Mouse (Mus musculus): ENCODE measurements around the gene Hoxd12. TPM values are rescaled to one million over a fixed set of nuclear protein-coding genes. Genes with fewer than 3 reads are reported as not detected.

Gene Hoxd12
- polyA plus RNA-seq, 1 experiment from 2014 or later = not detected

- 3% methylated on average over 62 of the region's 62 CpGs for WGBS
- H3K27me3 ChIP-seq (replicated peaks) = peaks cover 54% of the 10 kb centered on the region
- no peak overlapping the region for H3K4me2 ChIP-seq
- no peak for ATAC-seq (replicated peaks)
- no peaks in the 10 kb centered on the region for H3K36me3 ChIP-seq (replicated peaks)
- H3K27ac ChIP-seq = no peak overlapping the region
- H3K9me3 ChIP-seq = no peaks in the 10 kb centered on the region
- H3K9ac ChIP-seq = no peak overlapping the region
- H3K4me1 ChIP-seq = peaks cover 16% of the 10 kb centered on the region
- 0 out of 2 replicates have a peak overlapping the region, but pooled peaks have one; percentile 3 for H3K4me3 ChIP-seq
These were observed 17.4 kb upstream of the Hoxd12 start for GRCm38 (mm10) chr2:74657251-74658023.

GRCm38 (mm10) chr2:74658024-74658666 lies 16.7 kb upstream of the Hoxd12 start:
- H3K27me3 ChIP-seq (replicated peaks) = peaks cover 58% of the 10 kb centered on the region
- no peaks in the 10 kb centered on the region for H3K36me3 ChIP-seq (replicated peaks)
- H3K4me3 ChIP-seq = 0 out of 2 replicates have a peak overlapping the region, but pooled peaks have one; percentile 3
- peaks cover 16% of the 10 kb centered on the region for H3K4me1 ChIP-seq
- no peaks in the 10 kb centered on the region for H3K9me3 ChIP-seq
- no peak for ATAC-seq (replicated peaks)
- H3K9ac ChIP-seq = no peak overlapping the region
- 1% methylated on average over 15 of the region's 15 CpGs for whole genome bisulfite sequencing
- H3K4me2 ChIP-seq = no peak overlapping the region
- H3K27ac ChIP-seq = no peak overlapping the region

- no peak overlapping the region for H3K4me2 ChIP-seq
- peaks cover 63% of the 10 kb centered on the region for H3K27me3 ChIP-seq (replicated peaks)
- under 1% methylated on average over 47 of the region's 47 CpGs for WGBS
- no peak for ATAC-seq (replicated peaks)
- no peaks in the 10 kb centered on the region for H3K36me3 ChIP-seq (replicated peaks)
- H3K9ac ChIP-seq = no peak overlapping the region
- H3K9me3 ChIP-seq = no peaks in the 10 kb centered on the region
- 0 out of 2 replicates have a peak overlapping the region, but pooled peaks have one; percentile 4 for H3K4me3 ChIP-seq
- H3K4me1 ChIP-seq = peaks cover 16% of the 10 kb centered on the region
- H3K27ac ChIP-seq = no peak overlapping the region
These were observed 16.0 kb upstream of the Hoxd12 start for GRCm38 (mm10) chr2:74658667-74659371.

GRCm38 (mm10) chr2:74659507-74660005 lies 15.3 kb upstream of the Hoxd12 start, which contains the start of gene Evx2:
Gene Evx2 (minus strand): TSS chr2:74659557.
- H3K36me3 ChIP-seq (replicated peaks) = no peaks in the 10 kb centered on the region
- no peak within 1 kb of the TSS for H3K27ac ChIP-seq
- peaks cover 16% of the 10 kb centered on the region for H3K4me1 ChIP-seq
- H3K27me3 ChIP-seq (replicated peaks) = peaks cover 63% of the 10 kb centered on the region
- H3K4me3 ChIP-seq = 0 out of 2 replicates have a peak within 1 kb of the TSS, but pooled peaks have one; percentile 4
- ATAC-seq (replicated peaks) = no peak
- H3K4me2 ChIP-seq = no peak within 1 kb of the TSS
- WGBS = 2% methylated on average over 28 of the region's 28 CpGs
- H3K9ac ChIP-seq = no peak within 1 kb of the TSS
- H3K9me3 ChIP-seq = no peaks in the 10 kb centered on the region

GRCm38 (mm10) chr2:74660421-74661375 lies 14.1 kb upstream of the Hoxd12 start:
- H3K4me2 ChIP-seq = no peak overlapping the region
- peaks cover 12% of the 10 kb centered on the region for H3K4me1 ChIP-seq
- WGBS = 4% methylated on average over 30 of the region's 30 CpGs
- no peaks in the 10 kb centered on the region for H3K9me3 ChIP-seq
- 0 out of 2 replicates have a peak, but pooled peaks have one; percentile 33 for ATAC-seq (replicated peaks)
- no peak overlapping the region for H3K4me3 ChIP-seq
- H3K36me3 ChIP-seq (replicated peaks) = no peaks in the 10 kb centered on the region
- H3K27me3 ChIP-seq (replicated peaks) = peaks cover 62% of the 10 kb centered on the region
- H3K9ac ChIP-seq = no peak overlapping the region
- H3K27ac ChIP-seq = no peak overlapping the region

GRCm38 (mm10) chr2:74661685-74662084 lies 13.1 kb upstream of the Hoxd12 start:
- peak overlapping the region; percentile 36 for H3K4me2 ChIP-seq
- WGBS = under 1% methylated on average over 14 of the region's 14 CpGs
- peaks cover 70% of the 10 kb centered on the region for H3K27me3 ChIP-seq (replicated peaks)
- H3K9me3 ChIP-seq = no peaks in the 10 kb centered on the region
- no peaks in the 10 kb centered on the region for H3K36me3 ChIP-seq (replicated peaks)
- H3K9ac ChIP-seq = no peak overlapping the region
- no peak overlapping the region for H3K27ac ChIP-seq
- H3K4me3 ChIP-seq = 0 out of 2 replicates have a peak overlapping the region, but pooled peaks have one; percentile 4
- peak; percentile 63 for ATAC-seq (replicated peaks)
- H3K4me1 ChIP-seq = 0 out of 2 replicates have a peak, but pooled peaks cover 7% of the 10 kb centered on the region

GRCm38 (mm10) chr2:74663291-74663925 lies 11.4 kb upstream of the Hoxd12 start:
- ATAC-seq (replicated peaks) = no peak
- no peaks in the 10 kb centered on the region for H3K36me3 ChIP-seq (replicated peaks)
- peaks cover 11% of the 10 kb centered on the region for H3K4me1 ChIP-seq
- no peak overlapping the region for H3K4me2 ChIP-seq
- no peak overlapping the region for H3K9ac ChIP-seq
- no peak overlapping the region for H3K4me3 ChIP-seq
- no peaks in the 10 kb centered on the region for H3K9me3 ChIP-seq
- peaks cover 83% of the 10 kb centered on the region for H3K27me3 ChIP-seq (replicated peaks)
- H3K27ac ChIP-seq = no peak overlapping the region
- 6% methylated on average over 18 of the region's 18 CpGs for WGBS

- 3% methylated on average over 7 of the region's 7 CpGs for WGBS
- no peak overlapping the region for H3K4me2 ChIP-seq
- H3K4me3 ChIP-seq = no peak overlapping the region
- H3K9ac ChIP-seq = no peak overlapping the region
- H3K4me1 ChIP-seq = peaks cover 10% of the 10 kb centered on the region
- no peaks in the 10 kb centered on the region for H3K9me3 ChIP-seq
- H3K36me3 ChIP-seq (replicated peaks) = no peaks in the 10 kb centered on the region
- H3K27ac ChIP-seq = no peak overlapping the region
- no peak for ATAC-seq (replicated peaks)
- H3K27me3 ChIP-seq (replicated peaks) = peaks cover 94% of the 10 kb centered on the region
These were observed 8.4 kb upstream of the Hoxd12 start for GRCm38 (mm10) chr2:74666411-74666810.

GRCm38 (mm10) chr2:74667191-74667841 lies 7.5 kb upstream of the Hoxd12 start:
- no peaks in the 10 kb centered on the region for H3K36me3 ChIP-seq (replicated peaks)
- no peak overlapping the region for H3K4me3 ChIP-seq
- no peak overlapping the region for H3K4me2 ChIP-seq
- H3K27ac ChIP-seq = no peak overlapping the region
- H3K9me3 ChIP-seq = no peaks in the 10 kb centered on the region
- peaks cover 7% of the 10 kb centered on the region for H3K4me1 ChIP-seq
- WGBS = 2% methylated on average over 36 of the region's 36 CpGs
- H3K27me3 ChIP-seq (replicated peaks) = peaks cover 94% of the 10 kb centered on the region
- ATAC-seq (replicated peaks) = no peak
- H3K9ac ChIP-seq = no peak overlapping the region

GRCm38 (mm10) chr2:74667842-74668357 lies 6.9 kb upstream of the Hoxd12 start, which contains the start of gene Hoxd13:
Gene Hoxd13 (plus strand): TSS chr2:74668310.
- ATAC-seq (replicated peaks) = 0 out of 2 replicates have a peak, but pooled peaks have one; percentile 27
- H3K4me2 ChIP-seq = peak within 1 kb of the TSS; percentile 38
- H3K9me3 ChIP-seq = no peaks in the 10 kb centered on the region
- no peak within 1 kb of the TSS for H3K27ac ChIP-seq
- H3K4me1 ChIP-seq = peaks cover 11% of the 10 kb centered on the region
- H3K27me3 ChIP-seq (replicated peaks) = peaks cover 94% of the 10 kb centered on the region
- H3K36me3 ChIP-seq (replicated peaks) = no peaks in the 10 kb centered on the region
- H3K9ac ChIP-seq = no peak within 1 kb of the TSS
- peak within 1 kb of the TSS; percentile 22 for H3K4me3 ChIP-seq
- WGBS = 0% methylated on average over 34 of the region's 51 CpGs
